Mouse (Mus musculus): ENCODE results near the gene Wdr45.
A peak's percentile ranks its signal among the peaks of the same experiment; 100 is the strongest.

The Wdr45 gene

DNA sequence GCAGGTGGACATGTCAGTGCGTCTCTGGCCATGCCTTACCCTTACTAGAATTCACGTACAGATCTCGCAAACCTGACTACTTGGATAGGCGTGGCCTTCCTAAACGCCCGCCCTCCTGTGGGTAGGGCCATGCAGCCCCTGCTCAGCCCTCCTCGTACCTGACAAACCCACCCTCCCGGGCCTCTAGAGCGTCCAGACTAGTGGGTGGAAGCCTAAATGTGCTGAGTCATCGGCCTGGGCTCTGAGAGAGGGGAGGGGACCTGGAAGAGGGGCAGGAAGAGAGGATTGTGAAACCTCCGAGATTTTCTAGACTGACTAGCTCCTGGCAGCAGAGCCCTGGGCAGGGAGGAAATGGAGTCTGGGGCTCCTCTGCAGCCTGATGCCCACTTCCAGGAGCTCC lies 51.6 kb downstream of the Wdr45 start:
- peak; percentile 45 for DNase-seq

DNA sequence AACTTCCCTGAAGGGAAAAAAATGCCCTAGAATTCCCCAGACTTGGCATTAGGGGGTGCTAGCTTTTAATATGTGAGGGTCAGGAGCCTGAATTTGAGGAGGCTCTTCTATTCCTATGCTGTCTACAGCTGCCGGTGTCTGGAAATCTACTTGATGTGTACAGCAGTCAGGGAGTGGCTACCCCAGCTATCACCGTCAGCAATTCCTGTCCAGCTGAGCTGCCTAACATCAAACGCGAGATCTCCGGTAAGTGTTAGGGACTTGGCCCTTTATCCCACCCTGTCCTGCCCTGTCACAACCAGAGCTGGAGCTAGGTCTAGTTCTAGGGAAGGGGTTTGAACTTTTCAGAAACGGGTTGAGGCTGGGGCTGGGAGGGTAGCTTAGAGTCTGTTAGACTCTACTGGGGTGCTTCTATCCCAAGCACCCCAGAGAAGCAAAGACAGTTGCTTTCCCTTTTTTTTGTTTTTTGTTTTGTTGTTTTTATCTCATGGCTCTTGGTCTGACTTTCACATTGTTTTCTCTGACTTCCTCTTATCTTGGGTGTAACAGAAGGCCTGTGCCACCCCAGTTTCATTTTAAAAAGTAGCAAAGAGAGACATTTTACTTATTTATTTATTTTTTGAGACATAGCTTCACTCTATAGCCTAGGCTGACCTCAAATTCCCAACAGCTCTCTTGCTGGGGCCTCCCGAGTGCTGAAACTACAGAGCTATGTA lies 55.3 kb downstream of the Wdr45 start:
- DNase-seq: no peak

DNA sequence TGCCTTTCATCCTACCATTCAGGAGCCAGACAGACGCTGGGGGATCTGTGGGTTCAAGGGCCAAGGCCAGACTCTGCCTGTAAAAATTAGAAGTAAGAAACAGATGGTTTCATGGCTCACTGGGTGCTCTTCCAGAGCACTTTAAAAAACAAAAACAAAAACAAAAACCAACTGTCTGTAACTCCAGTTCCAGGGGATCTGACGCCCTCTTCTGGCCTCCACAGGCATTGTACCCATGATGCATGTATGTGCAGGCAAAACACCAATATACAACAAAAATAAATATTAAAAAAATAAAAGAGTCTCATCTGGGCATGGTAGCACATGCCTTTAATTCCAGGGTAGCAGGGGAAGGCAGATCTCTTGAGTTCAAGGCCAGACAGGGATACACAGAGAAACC lies 58.6 kb downstream of the Wdr45 start:
- DNase-seq: no peak

DNA sequence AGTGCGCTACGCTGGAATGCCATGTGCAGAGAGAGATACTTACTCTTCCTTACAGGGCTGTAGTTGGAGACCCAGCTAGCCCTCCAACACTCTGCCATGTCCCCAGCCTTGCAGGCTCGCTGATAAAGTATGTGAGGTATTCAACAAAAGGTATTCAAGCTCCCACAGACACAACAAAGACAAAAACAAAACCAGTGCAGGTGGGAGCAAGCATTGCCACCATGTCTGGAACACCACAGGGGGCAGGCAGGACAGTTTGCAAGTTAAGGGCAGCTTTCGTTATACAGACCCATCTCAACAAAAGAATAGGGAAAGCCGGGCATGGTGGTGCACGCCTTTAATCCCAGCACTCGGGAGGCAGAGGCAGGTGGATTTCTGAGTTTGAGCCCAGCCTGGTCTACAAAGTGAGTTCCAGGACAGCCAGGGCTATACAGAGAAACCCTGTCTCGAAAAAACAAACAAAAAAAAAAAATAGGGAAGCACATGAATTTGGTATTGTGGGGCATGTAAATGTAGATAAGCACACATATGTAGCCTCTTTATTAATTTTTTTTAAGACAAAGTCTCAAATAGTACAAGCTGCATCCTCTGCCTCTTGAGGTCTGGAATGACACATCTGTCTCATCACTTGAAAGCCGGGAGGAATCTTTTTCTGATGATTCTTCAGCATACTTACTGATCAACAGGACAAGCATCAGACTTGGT lies 61.5 kb downstream of the Wdr45 start:
- DNase-seq: no peak

DNA sequence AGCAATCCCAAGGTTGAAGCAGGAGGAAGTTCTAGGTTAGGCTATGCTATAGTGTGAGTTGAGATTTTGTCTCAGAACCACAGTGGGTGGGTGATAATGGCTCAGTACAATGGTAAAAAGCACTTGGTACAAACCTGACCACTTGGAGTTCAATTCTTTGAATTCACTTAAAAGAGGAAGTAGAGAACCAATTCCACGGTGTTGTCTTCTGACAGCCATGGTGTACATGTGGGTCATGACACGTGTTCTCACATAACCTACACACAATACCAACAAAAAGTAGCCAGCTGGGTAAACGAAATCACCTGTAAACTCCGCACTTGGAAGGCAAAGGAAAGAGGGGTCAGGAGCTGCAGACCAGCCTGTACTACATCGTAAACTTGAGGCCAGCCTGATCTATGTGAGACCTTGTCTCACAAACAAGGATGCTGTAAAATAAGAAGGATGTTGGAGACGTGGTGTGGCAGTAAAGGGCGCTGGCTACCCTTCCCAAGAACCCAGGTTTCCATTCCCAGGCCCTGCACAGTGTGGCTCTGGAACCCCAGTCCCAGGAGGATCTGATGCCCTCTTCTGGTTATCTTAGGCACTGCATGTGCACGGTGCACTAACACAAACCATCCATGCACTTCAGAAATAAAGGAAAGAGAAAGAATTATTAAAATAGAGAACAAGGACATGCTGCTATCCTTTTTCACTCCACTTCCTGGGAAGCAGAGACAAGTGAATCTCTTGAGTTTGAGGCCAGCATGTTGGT lies 62.4 kb downstream of the Wdr45 start:
- DNase-seq: peak; percentile 24
